Mouse (Mus musculus) brain, embryonic 18.5 days (tissue): Measurements from ENCODE around the gene Gm20388.

Experiments
- DNase-seq: peaks from one replicate; pipeline ENCODE4 v3.0.0-alpha.2; 2012; ENCODE audit warnings: low read depth, low spot score

Gm20388 gene

DNA sequence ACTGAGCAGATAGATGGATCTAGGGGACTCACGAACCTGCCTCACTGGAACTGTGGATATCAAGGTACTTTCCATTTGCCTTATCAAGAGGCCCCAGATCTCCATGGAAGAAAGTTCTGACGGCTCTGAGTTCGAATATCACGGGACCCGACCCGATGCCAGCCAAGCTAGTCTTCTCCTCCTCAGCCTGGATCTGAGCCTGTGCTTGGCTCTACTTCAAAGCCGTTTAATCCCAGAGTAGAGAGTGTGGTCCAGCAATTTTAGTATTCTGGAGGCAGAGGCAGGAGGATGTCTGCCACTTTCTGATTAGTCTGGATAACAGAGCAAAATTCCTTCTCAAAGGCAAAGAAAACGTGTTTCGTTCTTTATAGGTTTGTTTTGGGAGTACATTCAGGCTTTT, 1024.0 kb downstream of the Gm20388 start:
- no peak for DNase-seq

DNA sequence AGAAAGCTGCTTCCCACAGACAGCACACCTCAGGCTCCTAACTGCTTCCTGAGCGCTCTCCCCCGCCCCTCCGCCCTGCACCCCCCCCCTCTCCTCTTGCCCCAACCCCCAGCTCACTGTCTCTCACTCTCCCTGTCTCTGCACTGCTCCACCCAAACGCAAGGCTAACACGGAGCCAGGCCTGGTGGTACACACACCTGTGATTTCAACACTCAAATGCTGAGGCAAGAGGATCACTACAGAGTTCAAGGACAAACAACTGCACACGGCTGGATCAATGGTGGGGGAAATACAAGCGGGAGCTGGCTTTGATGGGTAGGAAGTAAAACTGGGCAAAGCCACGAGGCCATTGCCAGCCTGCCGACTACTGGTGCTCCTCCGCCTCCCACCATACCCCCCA, 1026.0 kb downstream of the Gm20388 start:
- no peak for DNase-seq

DNA sequence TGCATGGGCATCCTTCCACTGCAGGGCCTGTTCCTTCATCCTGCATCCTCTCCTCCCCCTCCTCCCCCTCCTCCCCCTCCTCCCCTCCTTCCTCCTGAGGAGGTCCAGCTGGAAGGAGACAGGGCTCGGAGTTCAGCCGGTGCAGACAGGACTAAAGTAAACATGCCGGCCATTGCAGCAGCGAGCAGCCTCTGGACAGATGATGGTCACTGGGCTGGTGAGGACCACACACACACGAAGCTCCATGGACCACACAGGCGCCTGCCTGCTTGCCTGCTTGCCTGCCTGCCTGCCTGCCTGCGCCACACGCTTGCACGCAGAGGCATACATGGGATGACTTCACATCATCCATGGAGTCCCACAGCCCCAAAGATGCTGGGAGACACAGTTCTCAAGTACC, 1026.8 kb downstream of the Gm20388 start:
- no peak for DNase-seq

DNA sequence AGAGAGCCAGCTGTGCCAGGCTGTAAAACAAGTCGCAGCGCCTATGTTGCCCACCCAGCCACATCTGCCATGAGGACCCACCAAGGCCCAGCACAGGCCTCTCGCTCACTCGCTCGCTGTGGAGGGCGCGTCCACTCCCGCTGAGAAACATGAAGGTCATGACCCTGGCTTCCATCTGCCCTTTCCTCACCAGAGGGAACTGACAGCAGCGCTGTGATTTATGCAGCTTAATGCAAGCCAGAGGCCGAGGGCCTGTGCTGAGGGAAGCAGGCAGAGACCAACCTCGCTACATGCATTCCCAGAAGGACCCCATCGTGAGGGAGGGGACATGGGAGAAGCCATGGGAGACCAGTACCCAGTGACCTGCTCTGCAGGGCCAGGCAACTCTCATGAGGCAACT, 1029.6 kb downstream of the Gm20388 start:
- DNase-seq = no peak

DNA sequence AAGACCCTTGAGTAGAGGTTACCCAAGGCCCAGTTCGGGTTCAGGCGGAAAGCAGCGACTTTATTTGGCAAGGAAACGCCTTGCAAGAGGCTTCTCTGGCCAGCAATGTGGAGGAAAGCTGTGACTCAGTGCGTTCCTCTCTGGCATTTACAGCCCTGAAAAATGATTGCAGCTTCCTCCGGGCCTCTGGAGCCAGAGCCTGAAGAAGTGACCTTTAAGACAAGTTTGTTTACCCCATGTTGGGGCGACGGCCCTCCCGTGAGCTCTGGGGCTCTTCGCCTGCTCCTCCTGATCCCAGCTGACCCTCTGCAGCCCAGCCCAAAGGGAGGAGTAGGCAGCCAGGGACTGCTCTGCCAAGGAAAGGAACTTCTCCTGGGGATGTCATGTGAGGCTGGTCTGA, 1036.6 kb downstream of the Gm20388 start:
- DNase-seq = no peak

DNA sequence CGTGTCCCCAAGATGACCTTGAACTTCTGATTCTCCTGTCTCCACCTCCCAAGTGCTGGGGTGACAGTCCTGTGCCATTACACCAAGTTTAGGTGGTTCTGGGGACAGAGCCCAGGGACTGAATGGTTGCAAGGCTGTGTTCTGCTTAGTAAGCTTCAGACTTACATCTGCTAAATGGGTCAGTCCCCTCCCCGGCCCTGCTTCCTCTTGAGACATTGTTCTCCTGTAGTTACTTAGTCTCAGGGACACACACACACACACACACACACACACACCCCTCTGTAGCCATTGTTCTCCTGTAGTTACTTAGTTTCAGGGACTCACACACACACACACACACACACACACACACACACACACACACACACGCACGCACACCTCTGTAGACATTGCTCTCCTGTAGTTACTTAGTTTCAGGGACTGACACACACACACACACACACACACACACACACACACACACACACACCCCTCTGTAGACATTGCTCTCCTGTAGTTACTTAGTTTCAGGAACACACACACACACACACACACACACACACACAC, 1037.5 kb downstream of the Gm20388 start:
- no peak for DNase-seq

DNA sequence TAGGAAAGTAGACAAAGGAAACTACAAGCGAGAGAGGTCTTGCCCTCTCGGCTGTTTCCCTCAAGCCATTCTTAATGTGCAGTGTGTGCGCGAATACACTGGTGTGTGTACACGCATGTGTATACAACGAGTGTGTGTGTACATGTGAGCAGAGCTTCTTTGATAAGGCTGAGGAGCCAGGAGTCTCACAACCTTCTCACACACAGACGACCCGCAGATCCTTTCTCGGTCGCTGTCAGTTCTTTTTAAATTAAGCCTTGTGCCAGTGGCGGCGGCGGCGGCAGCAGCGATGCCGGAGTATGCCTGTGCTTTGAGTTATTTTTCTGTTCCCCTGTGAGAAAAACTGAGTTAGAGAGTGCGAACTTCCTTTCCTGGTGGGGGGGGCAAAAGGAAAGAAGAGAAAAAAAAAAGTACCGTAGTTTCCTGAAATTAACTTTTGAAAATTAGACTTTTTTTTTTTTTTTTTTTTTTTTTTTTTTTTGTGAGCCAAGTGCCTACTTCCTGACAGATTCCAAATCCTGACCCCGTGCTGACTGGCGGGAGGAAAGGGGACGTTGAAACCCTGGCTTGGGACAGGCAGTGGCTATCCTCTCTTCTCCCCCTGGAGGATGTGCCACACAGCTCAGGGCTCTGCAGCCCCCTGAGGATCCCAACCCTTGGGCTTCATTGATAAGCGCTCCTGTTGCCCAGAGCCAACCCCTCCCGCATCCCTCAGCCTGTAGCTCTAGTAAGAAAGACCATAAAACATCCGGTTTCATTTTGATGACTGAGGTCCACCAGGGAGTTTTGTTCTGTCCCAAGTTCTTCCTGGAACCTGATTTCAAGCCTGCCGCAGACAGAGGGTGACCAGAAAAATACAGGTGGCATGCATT, 1038.2 kb downstream of the Gm20388 start:
- no peak for DNase-seq

DNA sequence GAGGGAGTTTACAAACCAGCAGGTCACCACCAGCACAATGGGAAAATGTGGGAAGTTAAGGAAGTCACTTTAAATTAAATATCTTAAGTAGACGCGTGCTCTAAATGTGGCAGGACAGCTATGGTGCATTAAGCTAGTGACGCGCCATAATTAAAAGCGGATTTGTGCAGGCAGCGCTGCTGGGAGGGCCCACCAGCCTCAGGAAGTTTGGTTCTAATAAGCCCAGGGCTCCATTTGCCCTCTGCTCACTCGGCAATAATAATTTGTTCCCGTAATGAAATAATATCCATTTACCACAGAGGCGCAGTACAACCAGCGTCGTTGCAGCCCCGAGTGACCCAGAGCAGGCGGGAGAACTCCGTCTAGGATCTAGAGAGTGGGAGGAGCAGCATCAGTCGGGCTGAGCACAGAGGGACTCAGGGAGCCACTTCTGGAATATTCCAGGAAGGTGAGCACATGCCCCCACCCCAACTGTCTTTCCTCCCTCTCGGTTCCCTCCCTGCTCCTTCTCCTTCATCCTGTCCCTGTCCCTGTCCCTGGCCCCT, 1040.1 kb downstream of the Gm20388 start:
- no peak for DNase-seq

DNA sequence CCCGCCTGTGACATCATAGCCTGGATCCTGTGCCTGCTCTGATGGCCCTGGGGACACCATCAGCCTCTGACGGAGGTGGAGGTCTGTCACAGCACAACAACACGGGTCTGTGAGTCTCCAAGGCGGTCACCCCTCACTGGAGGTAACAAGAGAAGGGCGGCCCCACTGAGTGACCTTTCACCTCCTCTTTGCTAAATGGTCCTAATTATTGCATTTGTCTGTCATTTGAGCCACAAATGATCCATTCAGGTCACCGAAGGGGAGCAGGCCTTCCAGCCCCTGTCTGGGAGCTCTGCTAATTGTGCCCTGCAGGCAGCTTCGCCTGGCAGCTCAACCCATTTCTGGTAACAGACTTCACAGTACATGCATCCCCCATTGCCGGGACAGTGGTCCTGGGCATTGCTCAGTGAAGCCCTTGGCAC, 1048.8 kb downstream of the Gm20388 start:
- DNase-seq = no peak

DNA sequence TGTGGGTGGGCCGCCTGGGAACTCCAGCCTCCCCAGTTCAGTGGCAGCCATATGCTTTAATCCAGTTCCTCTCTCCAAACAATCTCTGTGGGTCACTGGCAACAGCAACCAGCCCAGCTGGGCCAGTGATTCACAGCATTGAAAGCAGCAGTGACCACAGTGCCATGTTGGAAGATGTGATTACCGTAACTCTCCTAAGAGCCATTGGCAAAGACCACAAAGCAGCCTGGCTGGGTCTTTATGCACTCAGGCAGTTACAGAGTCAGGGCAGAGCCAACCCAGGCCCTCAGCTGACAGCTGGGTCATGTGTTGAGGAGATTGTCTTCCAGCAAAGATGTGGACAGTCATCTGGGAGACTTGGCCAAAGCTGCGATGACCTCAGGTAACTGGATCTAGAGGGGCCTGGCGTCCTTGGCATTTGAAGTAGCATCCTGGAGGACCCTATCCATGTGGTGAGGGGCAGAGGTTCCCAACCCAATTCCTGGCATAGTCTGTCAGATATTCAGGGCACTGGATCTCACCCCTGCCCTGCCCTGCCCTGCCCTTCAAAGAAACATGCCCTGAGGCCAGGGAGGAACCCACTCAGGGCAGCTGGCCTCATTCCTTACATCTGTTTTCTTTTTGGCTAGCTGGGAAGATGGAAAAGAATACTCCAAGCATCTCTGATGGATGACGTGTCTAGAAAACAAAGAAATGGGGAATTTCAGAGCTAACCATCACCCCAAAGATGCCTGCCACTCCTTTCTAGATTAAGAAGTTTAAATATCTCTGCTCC, 1052.2 kb downstream of the Gm20388 start:
- DNase-seq = no peak

DNA sequence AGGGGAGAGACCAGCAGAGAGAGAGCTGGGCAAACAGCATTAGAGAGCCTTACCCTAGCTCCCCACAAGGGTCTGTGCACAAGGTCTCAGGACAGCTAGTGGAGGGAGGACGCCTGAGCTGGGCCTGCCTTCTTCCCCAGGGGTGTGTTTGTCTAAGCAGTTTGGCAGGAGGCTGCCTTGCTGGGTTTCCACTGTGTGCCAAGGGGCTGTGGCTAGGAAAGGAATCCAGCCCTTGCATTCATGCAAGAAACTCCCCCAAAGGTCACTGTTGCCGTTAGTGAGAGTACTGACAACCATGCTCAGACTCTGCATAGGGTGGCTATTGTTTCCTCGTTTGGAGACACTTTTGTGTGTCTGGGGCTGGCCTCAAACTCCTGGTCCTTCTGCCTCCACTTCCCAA, 1055.9 kb downstream of the Gm20388 start:
- no peak for DNase-seq

DNA sequence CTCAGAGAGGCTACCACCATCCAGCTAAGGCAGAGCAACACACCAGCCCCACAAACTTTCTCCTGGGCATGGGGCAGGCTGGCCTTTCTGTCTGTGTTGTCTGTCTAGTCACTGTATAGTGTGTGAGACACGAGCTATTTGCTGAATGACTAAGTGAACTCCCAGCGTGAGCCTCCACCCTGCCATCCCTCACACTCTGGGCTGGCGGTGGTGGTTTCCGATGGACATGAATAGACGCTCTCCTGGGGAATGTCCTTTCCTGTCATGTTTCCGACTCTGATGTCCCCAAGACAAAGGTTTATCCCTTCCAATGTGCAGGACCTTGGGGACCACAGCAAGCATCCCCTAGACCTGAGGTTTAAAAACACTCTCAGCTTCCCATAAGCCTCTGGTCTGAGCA, 1057.7 kb downstream of the Gm20388 start:
- no peak for DNase-seq

DNA sequence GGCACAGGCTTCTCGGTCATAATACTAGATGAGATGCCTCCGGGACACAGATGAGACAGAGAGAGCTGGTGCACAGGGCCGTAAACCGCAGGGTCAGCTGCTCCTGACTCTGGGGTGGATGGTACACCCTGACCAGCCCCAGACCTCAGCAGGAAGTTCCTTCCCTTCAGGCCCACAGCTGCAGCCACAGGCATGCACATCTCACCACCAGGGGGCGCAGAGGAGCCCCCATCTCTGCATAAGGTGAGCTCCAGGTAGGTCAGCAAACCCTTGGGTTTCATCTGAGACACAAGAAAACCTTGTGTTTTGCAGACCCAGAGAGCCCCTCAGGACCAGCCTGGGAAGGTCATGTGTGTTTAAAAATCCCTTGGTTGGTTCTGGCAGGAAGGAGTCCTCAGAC, 1059.7 kb downstream of the Gm20388 start:
- no peak for DNase-seq

DNA sequence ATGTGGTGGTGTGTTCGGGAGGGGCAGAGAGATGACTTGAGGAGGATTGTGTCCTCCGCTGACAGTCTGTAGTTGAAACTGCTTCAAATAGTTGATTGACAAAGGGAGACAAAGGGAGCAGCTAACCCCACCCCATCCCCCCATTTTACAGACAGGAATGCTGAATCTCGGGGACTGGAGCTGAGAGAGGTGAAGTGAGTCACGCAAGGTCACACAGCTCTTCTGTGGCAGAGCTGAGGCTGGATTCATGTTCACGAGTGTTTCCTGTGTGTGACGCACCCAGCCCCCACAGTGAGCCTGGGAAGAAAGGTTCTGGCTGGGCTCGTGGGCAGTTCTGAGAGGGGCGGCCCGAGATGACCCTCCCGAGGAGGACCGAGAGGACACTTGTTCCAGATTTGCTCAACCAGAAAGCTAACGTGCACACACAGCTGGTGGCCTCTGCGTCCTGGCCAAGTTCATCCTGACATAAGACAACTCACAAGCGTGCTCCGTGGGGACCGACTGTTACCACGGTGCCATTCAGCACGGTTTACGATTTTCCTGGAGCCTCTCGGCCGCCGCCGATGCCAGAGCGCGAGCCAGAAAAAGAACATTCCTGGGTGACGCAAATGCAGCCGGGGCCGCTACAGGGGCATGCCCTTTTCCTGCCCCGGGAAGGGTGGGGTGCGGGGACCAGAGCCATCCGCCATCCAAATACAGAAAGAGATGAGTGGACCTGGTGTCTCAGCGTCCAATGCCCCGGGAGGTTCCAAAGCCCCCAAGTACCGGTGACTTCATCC, 1061.2 kb downstream of the Gm20388 start:
- DNase-seq = no peak

DNA sequence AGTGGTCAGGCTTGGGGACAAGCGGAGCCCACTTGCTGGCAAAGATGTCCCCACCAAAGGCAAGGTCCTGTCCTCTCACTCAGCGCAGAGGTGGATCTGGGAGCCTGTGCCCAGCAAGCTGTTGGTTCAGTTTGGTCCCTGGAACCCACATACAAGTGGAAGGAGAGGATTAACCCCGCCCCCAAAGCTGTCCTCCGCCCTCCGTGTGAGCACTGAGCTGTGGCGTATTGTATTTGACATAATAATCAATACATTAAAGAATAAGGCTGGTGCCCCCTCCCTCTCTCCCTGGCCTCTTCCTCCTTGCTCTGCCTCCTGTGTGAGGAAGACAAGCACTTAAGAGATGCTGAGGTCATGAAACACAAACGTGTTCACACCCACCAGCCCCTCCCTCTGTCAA, 1062.4 kb downstream of the Gm20388 start:
- DNase-seq = no peak

DNA sequence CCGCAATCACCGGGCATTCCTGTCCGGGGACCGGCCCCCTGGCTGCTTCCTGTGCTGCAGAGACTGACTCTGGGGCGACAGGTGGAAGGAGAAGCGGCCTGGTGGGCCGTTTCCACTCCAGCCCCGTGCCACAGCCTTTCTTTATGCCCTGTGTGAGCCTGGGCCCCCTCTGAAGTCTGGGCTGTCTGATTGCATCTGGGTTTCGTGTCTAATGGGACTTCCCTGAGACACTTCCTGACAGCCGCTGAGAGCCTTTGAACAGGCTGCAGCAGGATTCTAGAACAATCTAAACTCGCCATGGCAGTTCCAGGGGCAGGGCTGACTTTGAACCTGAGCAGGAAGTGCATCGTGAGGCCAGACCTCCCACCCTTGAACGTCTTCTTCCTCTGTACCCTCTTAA, 1066.5 kb downstream of the Gm20388 start:
- no peak for DNase-seq

DNA sequence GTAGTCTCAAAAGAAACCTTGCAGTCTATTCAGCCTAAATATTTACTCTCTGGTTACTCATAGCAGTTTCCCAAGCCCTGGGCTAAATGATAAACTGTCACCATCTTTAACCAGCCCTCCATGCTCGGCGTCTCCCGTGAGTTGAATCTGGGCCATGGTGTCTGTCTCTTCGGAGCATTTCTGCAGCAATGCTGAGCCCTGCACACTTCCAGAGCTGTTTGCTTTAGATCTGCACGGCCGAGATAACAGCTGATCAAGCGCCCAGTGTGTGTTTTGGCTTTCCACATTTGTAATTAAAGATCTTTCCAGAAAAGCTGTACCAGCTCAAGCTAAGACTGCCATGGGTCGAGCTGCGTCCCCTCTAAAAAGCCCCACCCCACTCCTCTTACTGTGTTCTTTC, 1068.6 kb downstream of the Gm20388 start:
- DNase-seq = no peak

DNA sequence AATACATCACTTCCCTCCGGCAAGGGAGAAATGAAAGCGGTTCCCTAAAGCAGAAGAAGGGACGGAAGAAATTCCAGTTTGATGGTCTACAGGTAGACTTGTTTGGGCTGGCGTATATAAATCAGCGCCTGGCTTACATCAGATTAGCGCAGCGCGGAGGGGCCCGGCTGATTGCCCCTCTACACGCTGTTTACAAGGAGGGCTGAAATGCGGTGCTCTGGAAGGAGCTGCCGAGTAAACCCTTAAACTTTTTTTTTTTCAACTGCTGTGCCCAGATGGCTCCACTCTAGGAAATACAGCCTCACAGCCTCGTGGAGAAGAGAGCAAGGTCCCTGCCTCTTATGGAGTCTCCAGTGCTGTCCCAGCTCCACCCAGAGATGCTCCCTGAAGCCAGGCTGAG, 1070.3 kb downstream of the Gm20388 start:
- DNase-seq = no peak

DNA sequence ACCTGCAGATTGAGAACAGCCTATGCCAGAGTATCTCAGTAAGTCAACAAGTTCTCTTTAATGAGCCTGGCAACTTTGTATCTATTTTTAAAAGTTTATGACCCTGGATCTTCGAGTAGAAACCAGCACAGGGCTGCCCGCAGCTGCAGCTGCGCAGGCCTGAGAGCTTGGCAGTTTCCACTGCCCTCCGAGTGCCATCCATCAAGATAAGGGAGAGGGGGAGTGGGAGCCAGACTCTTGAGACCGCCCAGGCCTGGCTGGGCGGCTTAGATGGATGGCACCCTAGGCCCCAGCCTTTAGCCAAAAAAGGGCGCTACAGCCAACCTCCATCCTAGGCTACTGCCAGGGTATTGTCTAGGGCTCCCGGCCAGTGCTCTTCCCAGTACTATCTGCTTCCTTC, 1074.2 kb downstream of the Gm20388 start:
- no peak for DNase-seq

DNA sequence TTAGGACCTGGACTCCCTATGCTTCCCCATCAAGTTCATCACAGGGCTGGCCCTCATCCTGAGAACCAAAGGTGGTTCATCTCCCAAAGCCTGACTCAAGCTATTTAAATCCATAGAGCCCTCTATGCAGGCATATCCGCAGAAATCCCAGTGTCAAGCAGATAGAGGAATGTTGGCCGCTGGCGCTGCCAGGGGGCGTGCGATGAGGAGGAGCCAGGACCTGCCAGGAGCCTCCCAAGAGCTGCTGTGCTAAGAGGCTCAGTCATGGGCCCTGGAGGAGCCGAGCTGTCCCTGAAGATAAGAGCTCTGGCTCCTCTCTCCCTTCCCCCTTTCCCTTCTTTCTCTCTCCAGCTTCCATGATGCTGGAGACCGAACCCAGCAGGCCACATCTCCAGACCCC, 1075.4 kb downstream of the Gm20388 start:
- DNase-seq = no peak

DNA sequence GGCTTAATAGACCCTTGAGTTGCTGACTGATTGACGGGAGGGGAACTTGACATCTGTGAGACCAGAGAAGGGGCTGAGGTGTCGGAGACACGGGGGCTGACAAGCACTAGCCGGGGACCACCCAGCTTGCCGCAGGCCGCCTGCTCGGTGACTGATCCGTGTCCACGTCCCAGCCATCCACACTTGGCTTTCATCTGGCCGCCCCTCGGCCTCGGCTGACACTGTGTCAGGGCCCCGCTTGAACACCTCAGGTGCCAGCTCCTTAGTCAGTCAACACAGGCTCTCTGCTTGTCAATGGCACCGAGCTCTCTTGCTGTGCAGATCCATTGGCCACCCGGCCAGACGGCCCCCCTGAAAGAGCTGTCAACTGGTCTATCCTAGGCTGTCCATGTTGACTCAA, 1083.1 kb downstream of the Gm20388 start:
- no peak for DNase-seq

DNA sequence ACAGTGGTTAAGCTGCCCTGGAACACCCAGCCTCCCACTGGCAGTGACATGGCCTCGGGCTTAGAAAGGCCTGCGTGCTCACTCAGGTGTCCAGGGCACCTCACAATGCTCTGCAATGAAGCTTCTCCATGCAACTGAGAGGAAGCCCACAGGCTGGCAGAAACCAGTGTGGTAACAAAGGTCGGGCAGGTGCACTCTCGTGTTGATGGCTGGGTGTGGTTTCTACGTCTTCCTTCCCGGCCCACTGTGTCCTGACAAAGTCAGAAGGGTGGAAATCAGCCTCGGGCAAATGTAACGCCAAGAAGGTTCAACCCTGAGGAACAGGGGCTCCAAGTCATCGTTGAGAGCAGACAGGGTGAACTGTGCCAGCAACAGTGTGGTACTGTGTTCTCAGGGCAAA, 1084.8 kb downstream of the Gm20388 start:
- no peak for DNase-seq
